Mouse (Mus musculus) liver, embryonic 14.5 days (tissue): ENCODE measurements around the gene Gm2056. TPM values are rescaled to one million over a fixed set of nuclear protein-coding genes. Genes with fewer than 3 reads are reported as not detected.
"Not testable (repeated sequence)": the region's sequence is repeated elsewhere in the genome, so short reads cannot be mapped to it uniquely, and the experiment has no call there.

Experiments
- ATAC-seq: fragments of 200-750 bp; cut with Nextera tagmentation; 2 replicates; pipeline ENCODE4 v1.8.0; 2017; ENCODE audit warnings: moderate number of reproducible peaks, mild to moderate bottlenecking, moderate library complexity; ENCODE audit not compliant: insufficient read depth
- DNase-seq, 3 experiments: peaks; one replicate each; pipeline ENCODE4 v3.0.0-alpha.2; 2012 to 2013; ENCODE audit warnings: low read depth in 3 of 3, low spot score in 3 of 3
- H3K27ac ChIP-seq: fragments of 300-500 bp; sonication (generic); 2 replicates; pipeline ENCODE4 v1.5.1; 2014; ENCODE audit warnings: moderate library complexity, mild to moderate bottlenecking, control low read depth, inconsistent platforms
- H3K27me3 ChIP-seq: fragments of 300-500 bp; sonication (generic); 2 replicates; pipeline ENCODE4 v1.6.1; 2014; ENCODE audit warnings: mild to moderate bottlenecking, low read length, moderate library complexity; ENCODE audit not compliant: control insufficient read depth, insufficient read depth
- H3K36me3 ChIP-seq: fragments of 300-500 bp; sonication (generic); replicated peaks from 2 replicates; pipeline ENCODE4 v1.6.1; 2014; ENCODE audit warnings: low read depth; ENCODE audit not compliant: control insufficient read depth, insufficient read depth
- H3K4me1 ChIP-seq, 2 experiments: fragments of 200-500 bp in 1 of 2; fragments of 300-500 bp in 1 of 2; sonication (generic) in 1 of 2; replicated peaks; 2 replicates each; pipeline ENCODE4 v1.6.1; 2012 to 2014; ENCODE audit warnings: antibody characterized with exemption in 1 of 2, inconsistent platforms in 1 of 2, low read length in 1 of 2; ENCODE audit not compliant: control insufficient read depth in 2 of 2, insufficient read depth in 2 of 2
- H3K4me2 ChIP-seq: fragments of 300-500 bp; sonication (generic); 2 replicates; pipeline ENCODE4 v1.6.1; 2014; ENCODE audit warnings: low read depth, mild to moderate bottlenecking, control low read depth, moderate library complexity
- H3K4me3 ChIP-seq, 2 experiments: fragments of 200-500 bp in 1 of 2; fragments of 300-500 bp in 1 of 2; sonication (generic) in 1 of 2; 2 replicates each; pipeline ENCODE4 v1.5.1; 2012 to 2014; ENCODE audit warnings: low read depth in 2 of 2, low read length in 2 of 2, mild to moderate bottlenecking in 2 of 2, control low read depth in 1 of 2, inconsistent platforms in 1 of 2, moderate library complexity in 1 of 2; ENCODE audit not compliant: insufficient read depth in 1 of 2
- H3K9ac ChIP-seq: fragments of 300-500 bp; sonication (generic); replicated peaks from 2 replicates; pipeline ENCODE4 v1.6.1; 2014; ENCODE audit warnings: mild to moderate bottlenecking, control low read depth, moderate library complexity
- H3K9me3 ChIP-seq: fragments of 300-500 bp; sonication (generic); 2 replicates; pipeline ENCODE4 v1.6.1; 2016; ENCODE audit warnings: low read length, mixed read lengths; ENCODE audit not compliant: control insufficient read depth
- CTCF ChIP-seq: IDR thresholded peaks from 2 replicates; pipeline ENCODE4 v1.5.1; 2016; ENCODE audit warnings: antibody characterized with exemption, low read depth, control low read depth
- WGBS: fragments of 180-500 bp; shearing (Covaris S2); extraction: QIAGEN DNeasy Blood & Tissue Kit; methylation state at CpG from one replicate; pipeline ENCODE4 v1.1.7; 2014; ENCODE audit not compliant: insufficient replicate concordance; 5-methylcytosine and 5-hydroxymethylcytosine counted together
- polyA plus RNA-seq, 2 experiments: library from polyadenylated mRNA; depleted of rRNA in 1 of 2; stranded (reverse) in 1 of 2; unstranded in 1 of 2; fragments of >200 nt; fragmentation: Nextera tagmentation in 1 of 2; extraction: Ambion mirVana in 1 of 2; gene quantifications; 2 replicates each; pipeline versions ENCODE4 v1.2.1 to v1.2.3; 2012 to 2014

Gene Gm2056
- polyA plus RNA-seq, 2 experiments, result not detected

DNA sequence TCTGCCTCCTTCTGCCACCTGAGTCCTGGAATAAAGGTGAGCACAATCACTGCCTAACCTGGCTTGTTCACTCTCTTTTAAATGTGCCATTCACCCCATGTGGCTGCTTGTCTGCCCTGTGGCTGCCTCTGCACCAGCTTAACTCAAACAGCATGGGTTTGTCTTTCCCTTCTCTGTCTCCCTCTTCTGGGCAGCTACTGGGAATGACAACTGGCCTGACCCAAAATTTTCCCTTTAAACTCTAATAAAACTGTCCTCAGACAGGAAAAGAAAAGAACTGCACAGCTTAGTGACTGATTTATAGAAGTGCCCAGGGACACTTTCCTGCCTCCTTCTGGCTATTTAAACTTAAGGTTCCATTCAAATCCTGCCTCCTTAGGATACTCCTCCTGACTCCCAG is 12.3 kb downstream of the Gm2056 start:
- not testable (repeated sequence) for DNase-seq, H3K27ac ChIP-seq, ATAC-seq, H3K4me1 ChIP-seq, H3K4me3 ChIP-seq, H3K9me3 ChIP-seq, H3K27me3 ChIP-seq, H3K4me2 ChIP-seq, H3K36me3 ChIP-seq, H3K9ac ChIP-seq
- 0 out of 2 replicates have a peak, but pooled peaks have one; percentile 8 for TF ChIP-seq CTCF

DNA sequence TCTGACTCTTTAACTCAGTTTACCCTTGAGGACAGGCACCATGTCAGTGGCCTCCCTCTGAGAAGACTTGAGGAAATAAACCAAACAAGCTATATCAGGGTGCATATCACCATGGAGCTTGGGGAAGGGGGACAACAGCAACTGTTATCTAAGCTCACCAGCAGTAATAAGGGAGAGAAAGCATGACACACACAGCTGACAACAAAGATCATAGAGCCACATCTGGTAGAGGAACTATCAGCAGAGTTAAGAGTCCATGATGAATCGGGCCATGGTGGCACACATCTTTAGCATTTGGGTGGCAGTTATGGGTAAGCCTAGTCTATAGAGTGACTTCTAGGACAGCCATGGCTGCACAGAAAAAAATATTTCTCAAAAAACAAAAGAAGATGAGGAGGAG is 12.9 kb downstream of the Gm2056 start:
- H3K4me3 ChIP-seq, ATAC-seq: not testable (repeated sequence)
- WGBS, result 60% methylated on average over 1 of the region's 1 CpGs

DNA sequence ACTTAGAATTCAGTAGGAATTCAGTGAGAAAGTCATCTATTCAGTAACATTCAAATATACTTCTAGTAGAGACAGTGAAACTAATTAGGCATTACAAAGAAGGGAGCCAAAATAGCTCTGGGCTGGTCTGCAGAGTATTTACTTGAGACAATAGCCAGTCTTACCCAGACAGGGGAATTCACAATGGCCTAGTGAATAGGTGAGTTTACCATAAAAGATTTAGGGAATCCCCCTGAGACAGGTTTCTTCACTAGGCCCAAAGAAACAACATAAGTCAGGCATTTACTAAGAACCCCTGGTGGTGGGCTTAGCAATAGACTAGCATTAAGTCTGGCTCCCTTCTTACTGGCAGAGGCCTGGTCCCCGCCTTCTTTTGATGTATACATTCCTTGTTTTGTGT is 18.4 kb downstream of the Gm2056 start:
- H3K4me1 ChIP-seq, H3K27ac ChIP-seq, H3K27me3 ChIP-seq, DNase-seq, ATAC-seq, H3K9me3 ChIP-seq, H3K36me3 ChIP-seq, H3K4me3 ChIP-seq, H3K4me2 ChIP-seq, H3K9ac ChIP-seq: not testable (repeated sequence)
- 40% methylated on average over 1 of the region's 1 CpGs for WGBS

More for the DNA sequence above, 12.9 kb downstream of the Gm2056 start:
- DNase-seq, H3K9me3 ChIP-seq, H3K36me3 ChIP-seq, H3K9ac ChIP-seq, H3K4me1 ChIP-seq, H3K27me3 ChIP-seq, H3K27ac ChIP-seq, H3K4me2 ChIP-seq: not testable (repeated sequence)

Other genes starting within 250 kb of the Gm2056 start
- not detected in 2 replicates for gene Gm21936, start 231.5 kb upstream of the Gm2056 start, polyA plus RNA-seq (2012; rRNA removed)
- gene Gm21936, start 231.5 kb upstream of the Gm2056 start, polyA plus RNA-seq (2014; fragmentation: Nextera tagmentation; extraction: Ambion mirVana), result not detected in 2 replicates
- not detected in 2 replicates for gene BB287469, start 210.4 kb upstream of the Gm2056 start, polyA plus RNA-seq (2012; rRNA removed)
- not detected in 2 replicates for gene BB287469, start 210.4 kb upstream of the Gm2056 start, polyA plus RNA-seq (2014; fragmentation: Nextera tagmentation; extraction: Ambion mirVana)
- gene Gm2001, start 184.7 kb upstream of the Gm2056 start, polyA plus RNA-seq (2012; rRNA removed), result not detected in 2 replicates
- not detected in 2 replicates for gene Gm2001, start 184.7 kb upstream of the Gm2056 start, polyA plus RNA-seq (2014; fragmentation: Nextera tagmentation; extraction: Ambion mirVana)
- gene Gm2016, start 152.9 kb upstream of the Gm2056 start, polyA plus RNA-seq (2012; rRNA removed), result not detected in 2 replicates
- gene Gm2016, start 152.9 kb upstream of the Gm2056 start, polyA plus RNA-seq (2014; fragmentation: Nextera tagmentation; extraction: Ambion mirVana), result not detected in 2 replicates
- not detected in 2 replicates for gene Gm2022, start 131.6 kb upstream of the Gm2056 start, polyA plus RNA-seq (2012; rRNA removed)
- not detected in 2 replicates for gene Gm2022, start 131.6 kb upstream of the Gm2056 start, polyA plus RNA-seq (2014; fragmentation: Nextera tagmentation; extraction: Ambion mirVana)
- not detected in 2 replicates for gene Gm2035, start 107.1 kb upstream of the Gm2056 start, polyA plus RNA-seq (2012; rRNA removed)
- gene Gm2035, start 107.1 kb upstream of the Gm2056 start, polyA plus RNA-seq (2014; fragmentation: Nextera tagmentation; extraction: Ambion mirVana), result not detected in 2 replicates
- gene Gm2042, start 72.9 kb upstream of the Gm2056 start, polyA plus RNA-seq (2012; rRNA removed), result not detected in 2 replicates
- not detected in 2 replicates for gene Gm2042, start 72.9 kb upstream of the Gm2056 start, polyA plus RNA-seq (2014; fragmentation: Nextera tagmentation; extraction: Ambion mirVana)
- gene Gm2075, start 15.2 kb upstream of the Gm2056 start, polyA plus RNA-seq (2012; rRNA removed), result not detected in 2 replicates
- gene Gm2075, start 15.2 kb upstream of the Gm2056 start, polyA plus RNA-seq (2014; fragmentation: Nextera tagmentation; extraction: Ambion mirVana), result not detected in 2 replicates
- not detected in 2 replicates for gene Gm6803, start 8.2 kb upstream of the Gm2056 start, polyA plus RNA-seq (2012; rRNA removed)
- gene Gm6803, start 8.2 kb upstream of the Gm2056 start, polyA plus RNA-seq (2014; fragmentation: Nextera tagmentation; extraction: Ambion mirVana), result not detected in 2 replicates
- not detected in 2 replicates for gene Gm16368, start 56.7 kb downstream of the Gm2056 start, polyA plus RNA-seq (2012; rRNA removed)
- not detected in 2 replicates for gene Gm16368, start 56.7 kb downstream of the Gm2056 start, polyA plus RNA-seq (2014; fragmentation: Nextera tagmentation; extraction: Ambion mirVana)
- not detected in 2 replicates for gene Gm10436, start 155.1 kb downstream of the Gm2056 start, polyA plus RNA-seq (2012; rRNA removed)
- gene Gm10436, start 155.1 kb downstream of the Gm2056 start, polyA plus RNA-seq (2014; fragmentation: Nextera tagmentation; extraction: Ambion mirVana), result not detected in 2 replicates
- not detected in 2 replicates for gene Gm8332, start 223.1 kb downstream of the Gm2056 start, polyA plus RNA-seq (2012; rRNA removed)
- not detected in 2 replicates for gene Gm8332, start 223.1 kb downstream of the Gm2056 start, polyA plus RNA-seq (2014; fragmentation: Nextera tagmentation; extraction: Ambion mirVana)
- gene Gm5662, start 247.5 kb downstream of the Gm2056 start, polyA plus RNA-seq (2012; rRNA removed), result not detected in 2 replicates
- not detected in 2 replicates for gene Gm5662, start 247.5 kb downstream of the Gm2056 start, polyA plus RNA-seq (2014; fragmentation: Nextera tagmentation; extraction: Ambion mirVana)